Mouse (Mus musculus): Measurements from ENCODE around the gene Duox1.
"Not testable (repeated sequence)": the region's sequence is repeated elsewhere in the genome, so short reads cannot be mapped to it uniquely, and the experiment has no call there.

DNA sequence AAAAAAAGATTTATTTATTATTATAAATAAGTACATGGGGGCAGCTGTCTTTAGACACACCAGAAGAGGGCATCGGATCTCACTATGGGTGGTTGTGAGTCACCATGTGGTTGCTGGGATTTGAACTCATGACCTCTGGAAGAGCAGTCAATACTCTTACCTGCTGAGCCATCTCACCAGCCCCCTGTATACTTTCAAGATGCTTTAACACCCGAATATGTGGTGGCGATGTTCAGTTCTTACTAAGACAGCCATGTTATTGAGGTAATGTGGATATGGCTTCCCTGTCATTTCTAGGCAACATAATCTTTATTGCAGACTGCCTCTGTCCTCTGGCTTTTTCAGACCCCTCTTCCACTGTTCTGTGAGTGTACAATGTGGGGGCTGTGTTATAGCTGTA is 71.7 kb downstream of the Duox1 start:
- not testable (repeated sequence) for TF ChIP-seq POLR2A, CTCF (IDR thresholded peaks at IDR 0.05; ENCODE audit: insufficient read depth, low read depth, low read length)
